Mouse (Mus musculus): Measurements from ENCODE around the gene Ube2e1. TPM values are rescaled to one million over a fixed set of nuclear protein-coding genes. Genes with fewer than 3 reads are reported as not detected.

Ube2e1 gene
- 14.2 and 41.1 TPM in 2 replicates for polyA plus RNA-seq (2012; rRNA removed; ENCODE audit: low replicate concordance)

GRCm38 (mm10) chr14:18331693-18332131 lies at the start of gene Ube2e1:
TSS of gene Ube2e1 (minus strand) at chr14:18331859.

GRCm38 (mm10) chr14:18270529-18271441 lies 60.9 kb downstream of the Ube2e1 start, which contains the start of the genes Nkiras1 and Rpl15:
TSS of gene Nkiras1 (plus strand) at chr14:18271136.
TSS of gene Rpl15 (minus strand) at chr14:18271391.

GRCm38 (mm10) chr14:18238750-18239731 lies 92.6 kb downstream of the Ube2e1 start, which contains the start of gene Nr1d2:
TSS of gene Nr1d2 (minus strand) at chr14:18239127.

Other genes starting within 250 kb of the Ube2e1 start
- 12.9 and 23.9 TPM in 2 replicates for gene Nr1d2, start 92.7 kb downstream of the Ube2e1 start, polyA plus RNA-seq (2012; rRNA removed; ENCODE audit: low replicate concordance)
- gene Nkiras1, start 60.7 kb downstream of the Ube2e1 start, polyA plus RNA-seq (2012; rRNA removed; ENCODE audit: low replicate concordance), result 2.3 and 7.0 TPM in 2 replicates
- gene Rpl15, start 60.5 kb downstream of the Ube2e1 start, polyA plus RNA-seq (2012; rRNA removed; ENCODE audit: low replicate concordance), result 147 and 222 TPM in 2 replicates